Mouse (Mus musculus) megakaryocyte, embryonic 14.5 days (primary cell): ENCODE data around the gene Hacd2.

ENCODE experiments used
- FLI1 ChIP-seq: IDR thresholded peaks from 2 replicates; pipeline ENCODE4 v1.6.1; 2012; ENCODE audit warnings: low read length, inconsistent platforms, mixed read lengths
- GATA1 ChIP-seq: IDR thresholded peaks from 3 replicates; pipeline ENCODE4 v1.6.1; 2012; ENCODE audit warnings: mixed read lengths, low read length, inconsistent platforms, borderline replicate concordance

DNA sequence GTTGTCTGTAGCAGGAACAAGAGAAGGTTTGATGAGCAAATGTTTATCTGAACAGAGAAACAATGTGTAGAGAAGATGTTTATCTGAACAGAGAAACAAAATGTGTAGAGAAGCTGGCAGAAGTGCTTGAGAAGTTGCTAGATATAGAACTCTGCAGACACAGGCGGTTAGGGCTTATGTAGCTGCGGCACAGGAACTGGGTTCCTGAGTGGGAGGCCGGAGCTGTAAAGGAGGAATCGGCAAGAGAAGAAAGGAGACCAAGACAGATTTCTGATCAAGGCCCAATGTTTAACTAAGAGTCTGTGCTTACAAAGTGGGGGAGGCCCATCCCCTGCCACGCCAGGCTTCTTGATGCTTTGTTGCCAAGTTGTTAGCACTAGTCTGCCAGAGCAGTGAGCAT is 14.5 kb downstream of the Hacd2 start:
- no peak for TF ChIP-seq GATA1
- no peak for TF ChIP-seq FLI1
